Mouse (Mus musculus) liver, adult 2 months (tissue): ENCODE data around the gene Gm11037. TPM values are rescaled to one million over a fixed set of nuclear protein-coding genes. Genes with fewer than 3 reads are reported as not detected.

ENCODE experiments used
- DNase-seq: peaks from one replicate; pipeline ENCODE4 v3.0.0-alpha.2; 2011; ENCODE audit warnings: low read depth, low spot score; ENCODE audit errors: extremely low read depth
- H3K27ac ChIP-seq: fragments of 200-500 bp; replicated peaks from 2 replicates; pipeline ENCODE4 v1.5.1; 2012; ENCODE audit warnings: low read depth, mild to moderate bottlenecking, control low read depth, inconsistent platforms, low read length; ENCODE audit not compliant: insufficient read depth
- H3K27me3 ChIP-seq: fragments of 200-500 bp; 2 replicates; pipeline ENCODE4 v1.6.1; 2012; ENCODE audit warnings: mild to moderate bottlenecking, moderate library complexity, low read length, inconsistent platforms; ENCODE audit not compliant: control insufficient read depth, insufficient read depth
- H3K36me3 ChIP-seq: fragments of 200-500 bp; 2 replicates; pipeline ENCODE4 v1.6.1; 2012; ENCODE audit warnings: low read length, inconsistent platforms; ENCODE audit not compliant: control insufficient read depth, insufficient read depth
- H3K4me1 ChIP-seq: fragments of 200-500 bp; 2 replicates; pipeline ENCODE4 v1.6.1; 2011; ENCODE audit warnings: low read length; ENCODE audit not compliant: control insufficient read depth, insufficient read depth
- H3K4me3 ChIP-seq: fragments of 200-500 bp; 2 replicates; pipeline ENCODE4 v1.5.1; 2011; ENCODE audit warnings: low read depth, mild to moderate bottlenecking, control low read depth, low read length, moderate library complexity; ENCODE audit not compliant: insufficient read depth
- H3K79me2 ChIP-seq: fragments of 200-500 bp; 2 replicates; pipeline ENCODE4 v1.6.1; 2012; ENCODE audit warnings: inconsistent platforms, mild to moderate bottlenecking, low read length, moderate library complexity; ENCODE audit not compliant: control insufficient read depth, insufficient read depth
- H3K9ac ChIP-seq: fragments of 200-500 bp; 2 replicates; pipeline ENCODE4 v1.6.1; 2012; ENCODE audit warnings: low read depth, mild to moderate bottlenecking, control low read depth, inconsistent platforms, low read length
- CTCF ChIP-seq: fragments of 200-500 bp; IDR thresholded peaks from 2 replicates; pipeline ENCODE4 v1.5.1; 2011; ENCODE audit warnings: low read depth, low read length, control low read depth
- POLR2A ChIP-seq: fragments of 200-500 bp; IDR thresholded peaks from 2 replicates; pipeline ENCODE4 v1.6.1; 2011; ENCODE audit warnings: low read length, control low read depth; ENCODE audit not compliant: insufficient read depth; ENCODE audit errors: extremely low read depth
- WGBS: fragments of 180-500 bp; shearing (Covaris S2); methylation state at CpG from one replicate; pipeline ENCODE4 v1.1.7; 2018; 5-methylcytosine and 5-hydroxymethylcytosine counted together
- polyA plus RNA-seq: library from polyadenylated mRNA; depleted of rRNA; stranded (reverse); fragments of >200 nt; gene quantifications from 2 replicates; pipeline ENCODE4 v1.2.3, GENCODE M21; 2012
- total RNA-seq: library from RNA; depleted of rRNA; stranded (reverse); fragments of >200 nt; gene quantifications from 2 replicates; pipeline ENCODE4 v1.2.3, GENCODE M21; 2014

Gm11037 gene
- total and polyA plus RNA-seq, 2 experiments, result not detected

GRCm38 (mm10) chr2:131175286-131175944 is 42.1 kb downstream of the Gm11037 start:
- no peaks in the 10 kb centered on the region for H3K36me3 ChIP-seq
- DNase-seq, result no peak
- peak overlapping the region; percentile 80; the same call in 1 of the 2 replicates for H3K27ac ChIP-seq
- H3K9ac ChIP-seq, result no peak overlapping the region
- peaks cover 18% of the 10 kb centered on the region for H3K79me2 ChIP-seq
- peaks cover 24% of the 10 kb centered on the region for H3K4me1 ChIP-seq
- 74% methylated on average over 3 of the region's 3 CpGs for WGBS
- no peaks in the 10 kb centered on the region for H3K27me3 ChIP-seq
- TF ChIP-seq CTCF, result no peak
- no peak for TF ChIP-seq POLR2A
- no peak overlapping the region for H3K4me3 ChIP-seq

GRCm38 (mm10) chr2:131175945-131176309 is 42.6 kb downstream of the Gm11037 start:
- H3K36me3 ChIP-seq, result no peaks in the 10 kb centered on the region
- H3K4me3 ChIP-seq, result no peak overlapping the region
- peaks cover 18% of the 10 kb centered on the region for H3K79me2 ChIP-seq
- DNase-seq, result peak; percentile 55
- H3K27me3 ChIP-seq, result no peaks in the 10 kb centered on the region
- peaks cover 24% of the 10 kb centered on the region for H3K4me1 ChIP-seq
- H3K27ac ChIP-seq, result peak overlapping the region; percentile 80
- WGBS, result 53% methylated on average over 1 of the region's 1 CpGs
- no peak overlapping the region for H3K9ac ChIP-seq
- TF ChIP-seq POLR2A (no peak), CTCF (no peak)

GRCm38 (mm10) chr2:131176491-131176890 is 43.2 kb downstream of the Gm11037 start:
- no peak overlapping the region for H3K4me3 ChIP-seq
- H3K9ac ChIP-seq, result peak overlapping the region; percentile 62
- H3K36me3 ChIP-seq, result no peaks in the 10 kb centered on the region
- 0 out of 2 replicates have a peak, but pooled peaks have one; percentile 22 for TF ChIP-seq POLR2A
- TF ChIP-seq CTCF, result no peak
- H3K27ac ChIP-seq, result peak overlapping the region; percentile 80
- WGBS, result 24% methylated on average over 5 of the region's 5 CpGs
- peaks cover 18% of the 10 kb centered on the region for H3K79me2 ChIP-seq
- DNase-seq, result peak; percentile 83
- H3K4me1 ChIP-seq, result peaks cover 24% of the 10 kb centered on the region
- H3K27me3 ChIP-seq, result no peaks in the 10 kb centered on the region

- Histone ChIP-seq H3K79me2 (peaks cover 18% of the 10 kb centered on the region), H3K9ac (no peak overlapping the region), H3K27me3 (no peaks in the 10 kb centered on the region), H3K4me1 (peaks cover 24% of the 10 kb centered on the region), H3K27ac (no peak overlapping the region), H3K4me3 (no peak overlapping the region), H3K36me3 (no peaks in the 10 kb centered on the region)
- TF ChIP-seq CTCF (no peak), POLR2A (no peak)
- 71% methylated on average over 9 of the region's 9 CpGs for WGBS
- no peak for DNase-seq
These were observed 44.6 kb downstream of the Gm11037 start for GRCm38 (mm10) chr2:131177932-131178331.

DNA sequence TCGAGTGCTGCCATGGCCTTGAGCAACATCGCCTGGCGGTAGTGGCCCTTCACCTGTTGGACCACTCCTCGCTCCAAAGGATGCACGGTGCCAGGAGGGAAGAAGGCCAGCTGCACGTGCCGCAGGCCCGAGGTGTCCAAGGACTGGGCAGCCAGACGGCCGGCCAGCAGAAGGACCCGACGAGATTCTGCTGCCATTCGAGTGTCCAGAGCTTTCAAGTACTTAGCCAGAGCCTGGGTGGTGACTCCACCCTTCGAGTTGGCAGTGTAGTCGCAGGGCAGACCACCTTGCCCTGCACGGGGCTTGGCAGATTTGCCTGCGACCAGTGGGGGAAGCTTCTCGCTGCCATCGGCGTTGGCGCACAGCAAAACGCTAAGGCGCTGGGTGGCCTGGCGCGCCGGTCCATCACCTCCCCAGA is 45.5 kb downstream of the Gm11037 start:
- Histone ChIP-seq H3K36me3 (no peaks in the 10 kb centered on the region), H3K27ac (peak overlapping the region; percentile 30; the same call in 1 of the 2 replicates), H3K4me3 (peak overlapping the region; percentile 72), H3K9ac (peak overlapping the region; percentile 80), H3K4me1 (peaks cover 24% of the 10 kb centered on the region), H3K27me3 (no peaks in the 10 kb centered on the region), H3K79me2 (peaks cover 18% of the 10 kb centered on the region)
- 16% methylated on average over 26 of the region's 26 CpGs for WGBS
- TF ChIP-seq POLR2A (no peak), CTCF (no peak)
- peak; percentile 42 for DNase-seq

DNA sequence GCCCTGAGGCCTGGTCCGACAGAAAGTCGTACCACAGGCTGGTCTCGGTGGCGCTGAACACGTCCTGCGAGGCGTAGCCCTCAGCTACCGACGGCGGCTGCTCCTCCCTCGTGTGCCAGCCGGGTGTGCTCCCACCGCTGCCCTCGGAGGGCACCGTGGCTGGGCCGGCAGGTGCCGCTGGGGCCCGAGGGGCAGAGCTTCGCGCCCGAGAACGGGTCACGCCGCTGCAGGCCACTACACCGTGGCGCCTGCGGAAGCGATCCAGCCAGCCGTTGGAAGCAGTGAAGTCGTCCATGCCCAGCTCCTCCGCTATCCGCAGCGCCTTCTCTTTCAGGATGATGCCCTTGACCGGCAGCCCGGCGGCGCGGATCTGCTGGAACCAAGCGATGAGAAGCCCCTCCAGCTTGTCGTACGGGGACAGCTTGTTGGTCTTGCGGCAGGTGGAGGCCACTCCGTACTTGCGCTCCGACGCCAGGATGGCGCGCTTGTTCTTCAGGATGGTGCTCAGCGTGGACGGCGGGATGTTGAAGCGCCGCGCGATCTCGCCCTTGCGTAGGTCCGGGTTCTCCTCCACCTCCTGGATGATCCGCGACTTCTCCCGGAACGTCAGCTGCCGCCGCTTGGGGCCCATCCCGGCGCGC is 46.1 kb downstream of the Gm11037 start:
- H3K4me1 ChIP-seq, result peaks cover 24% of the 10 kb centered on the region
- no peak for TF ChIP-seq POLR2A
- no peak for TF ChIP-seq CTCF
- under 1% methylated on average over 65 of the region's 67 CpGs for WGBS
- H3K27me3 ChIP-seq, result no peaks in the 10 kb centered on the region
- DNase-seq, result peak; percentile 36
- H3K27ac ChIP-seq, result peak overlapping the region; percentile 30
- peak overlapping the region; percentile 72 for H3K4me3 ChIP-seq
- peak overlapping the region; percentile 80 for H3K9ac ChIP-seq
- no peaks in the 10 kb centered on the region for H3K36me3 ChIP-seq
- H3K79me2 ChIP-seq, result peaks cover 18% of the 10 kb centered on the region
